Mouse (Mus musculus): ENCODE data around the gene Srpk3.
A peak's percentile ranks its signal among the peaks of the same experiment; 100 is the strongest.

Gene Srpk3

DNA sequence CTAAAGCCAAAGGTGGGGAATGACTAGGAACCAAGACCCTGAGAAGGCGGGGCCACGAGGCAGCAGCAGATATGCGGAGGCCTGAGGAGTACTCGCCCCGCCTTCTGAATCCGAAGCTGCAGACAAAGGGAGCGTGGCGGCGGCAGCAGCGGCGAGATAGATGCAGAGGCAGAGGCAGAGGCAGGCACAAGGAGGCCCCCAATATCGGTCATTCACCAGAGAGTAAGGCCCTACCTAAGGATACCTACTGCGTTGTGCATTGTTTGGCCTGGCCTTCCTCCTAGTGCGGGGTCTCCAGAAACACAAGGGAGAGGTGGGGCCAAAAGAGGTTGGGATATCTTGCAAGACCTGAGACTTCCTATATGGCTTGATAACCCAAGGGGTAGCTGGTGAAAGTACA lies 40.9 kb downstream of the Srpk3 start:
- no peak for DNase-seq

DNA sequence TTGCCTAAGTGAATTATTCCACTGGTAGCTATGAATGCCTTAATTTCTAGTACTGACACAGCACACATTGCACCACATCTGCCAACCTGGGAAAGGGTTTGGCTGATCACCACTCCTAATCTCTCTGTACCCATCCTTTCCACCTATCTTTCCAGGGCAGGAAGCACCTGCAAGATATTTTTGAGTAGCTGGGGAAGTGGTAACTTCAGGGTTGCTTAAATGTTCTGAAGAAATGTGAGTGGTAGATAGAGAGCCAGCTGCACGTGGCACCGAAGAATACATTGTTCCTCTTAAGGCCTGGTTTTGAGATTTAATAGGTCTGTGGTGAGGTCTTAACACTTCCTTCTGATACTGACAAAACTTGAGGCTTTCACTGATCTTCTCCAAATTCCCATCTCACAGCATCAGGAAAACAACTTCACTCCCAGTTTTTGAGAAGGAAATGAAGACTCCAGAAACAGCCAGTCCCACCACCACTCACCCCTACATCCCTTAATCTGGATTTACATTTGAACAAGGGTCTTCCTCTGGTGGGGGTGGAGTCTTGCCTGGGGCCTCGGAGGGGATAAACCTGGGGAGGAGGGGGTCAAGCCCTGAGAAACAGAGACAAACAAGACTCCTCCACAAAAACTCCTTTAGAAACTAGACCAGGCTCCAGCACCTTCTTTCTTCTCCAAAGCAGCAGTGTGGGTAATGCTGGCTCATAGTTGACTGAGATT lies 42.5 kb downstream of the Srpk3 start:
- no peak for DNase-seq

DNA sequence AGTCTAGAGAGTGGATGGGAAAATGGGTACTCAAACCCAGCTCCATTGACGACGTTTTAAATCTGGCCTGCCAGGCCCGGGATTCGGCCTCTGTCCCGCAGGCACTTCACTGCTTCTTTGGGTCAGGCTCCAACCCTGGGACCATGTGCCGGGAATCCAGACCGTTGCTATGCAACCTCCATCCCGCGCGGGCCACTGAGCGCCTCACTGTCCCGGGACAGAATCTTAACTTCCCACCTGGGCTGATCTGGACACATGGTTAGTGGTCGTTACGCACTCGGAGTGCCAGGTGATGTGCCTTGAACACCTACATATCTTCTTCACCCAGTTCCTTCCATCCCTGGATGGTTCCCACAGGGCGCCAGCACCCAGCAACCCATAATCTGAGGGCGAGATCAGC lies 49.5 kb downstream of the Srpk3 start:
- DNase-seq, result peak; percentile 11

- peak; percentile 68 for DNase-seq
Observed at GRCm38 (mm10) chrX:73824185-73825151, 50.3 kb downstream of the Srpk3 start, which contains the start of gene Pdzd4. Gene Pdzd4, minus strand, starts transcription at chrX:73824969.

Data from right cerebral cortex, postnatal 25 days (tissue).